Mouse (Mus musculus) urinary bladder, adult 2 months (tissue): ENCODE data around the gene Ddx27. TPM values are rescaled to one million over a fixed set of nuclear protein-coding genes. Genes with fewer than 3 reads are reported as not detected.
"Not testable (repeated sequence)": the region's sequence is repeated elsewhere in the genome, so short reads cannot be mapped to it uniquely, and the experiment has no call there.

Experiments
- DNase-seq: peaks from one replicate; pipeline ENCODE4 v3.0.0; 2022; ENCODE audit warnings: low spot score
- polyA plus RNA-seq: library from polyadenylated mRNA; depleted of rRNA; stranded (reverse); fragments of >200 nt; gene quantifications from 2 replicates; pipeline ENCODE4 v1.2.3, GENCODE M21; 2012; rRNA removed

Ddx27 gene
- 25.1 and 26.1 TPM in 2 replicates for polyA plus RNA-seq

- DNase-seq = peak; percentile 86
These were observed at the start of gene Ddx27 for GRCm38 (mm10) chr2:167014702-167015381. TSS of gene Ddx27 (plus strand) at chr2:167015193.

GRCm38 (mm10) chr2:166973153-166973552 lies 41.8 kb upstream of the Ddx27 start:
- DNase-seq = no peak

- no peak for DNase-seq
These were observed 40.7 kb upstream of the Ddx27 start for GRCm38 (mm10) chr2:166974177-166974872.

GRCm38 (mm10) chr2:166976356-166976755 lies 38.6 kb upstream of the Ddx27 start:
- no peak for DNase-seq

- DNase-seq = no peak
These were observed 37.5 kb upstream of the Ddx27 start for GRCm38 (mm10) chr2:166977490-166977889.

GRCm38 (mm10) chr2:166980161-166980560 lies 34.8 kb upstream of the Ddx27 start:
- DNase-seq = no peak

- DNase-seq = no peak
These were observed 31.6 kb upstream of the Ddx27 start for GRCm38 (mm10) chr2:166983351-166983894.

- DNase-seq = no peak
These were observed 24.1 kb upstream of the Ddx27 start for GRCm38 (mm10) chr2:166990861-166991260.

- DNase-seq = no peak
These were observed 23.0 kb upstream of the Ddx27 start for GRCm38 (mm10) chr2:166991945-166992344.

GRCm38 (mm10) chr2:166995021-166995795 lies 19.8 kb upstream of the Ddx27 start:
- DNase-seq = no peak

GRCm38 (mm10) chr2:166995796-166996532 lies 19.0 kb upstream of the Ddx27 start, which contains the start of gene Stau1:
TSS of gene Stau1 (minus strand) at chr2:166996299.
- DNase-seq = peak; percentile 80

GRCm38 (mm10) chr2:166996533-166996894 lies 18.5 kb upstream of the Ddx27 start:
- DNase-seq = no peak

GRCm38 (mm10) chr2:167001486-167001885 lies 13.5 kb upstream of the Ddx27 start:
- no peak for DNase-seq

- no peak for DNase-seq
These were observed 10.7 kb upstream of the Ddx27 start for GRCm38 (mm10) chr2:167004099-167004854.

- no peak for DNase-seq
These were observed 8.6 kb upstream of the Ddx27 start for GRCm38 (mm10) chr2:167006355-167006754.

GRCm38 (mm10) chr2:167007001-167007491 lies 7.9 kb upstream of the Ddx27 start:
- no peak for DNase-seq

GRCm38 (mm10) chr2:167007565-167007964 lies 7.4 kb upstream of the Ddx27 start:
- not testable (repeated sequence) for DNase-seq

GRCm38 (mm10) chr2:167009483-167009882 lies 5.5 kb upstream of the Ddx27 start:
- no peak for DNase-seq

- no peak for DNase-seq
These were observed 4.4 kb upstream of the Ddx27 start for GRCm38 (mm10) chr2:167010546-167010945.

GRCm38 (mm10) chr2:167015382-167015718 lies 357 bp downstream of the Ddx27 start:
- DNase-seq = no peak

- no peak for DNase-seq
These were observed 4.4 kb downstream of the Ddx27 start for GRCm38 (mm10) chr2:167019396-167019795.
